Mouse (Mus musculus) stomach, postnatal 0 days (tissue): ENCODE results near the gene Fam234a.

Source experiments
- CTCF ChIP-seq: IDR thresholded peaks from 2 replicates; pipeline ENCODE4 v1.5.1; 2016; ENCODE audit warnings: antibody characterized with exemption, low read depth, mild to moderate bottlenecking, moderate library complexity
- EP300 ChIP-seq: optimal IDR thresholded peaks from 2 replicates; pipeline ENCODE3; 2016; ENCODE audit warnings: antibody characterized with exemption

DNA sequence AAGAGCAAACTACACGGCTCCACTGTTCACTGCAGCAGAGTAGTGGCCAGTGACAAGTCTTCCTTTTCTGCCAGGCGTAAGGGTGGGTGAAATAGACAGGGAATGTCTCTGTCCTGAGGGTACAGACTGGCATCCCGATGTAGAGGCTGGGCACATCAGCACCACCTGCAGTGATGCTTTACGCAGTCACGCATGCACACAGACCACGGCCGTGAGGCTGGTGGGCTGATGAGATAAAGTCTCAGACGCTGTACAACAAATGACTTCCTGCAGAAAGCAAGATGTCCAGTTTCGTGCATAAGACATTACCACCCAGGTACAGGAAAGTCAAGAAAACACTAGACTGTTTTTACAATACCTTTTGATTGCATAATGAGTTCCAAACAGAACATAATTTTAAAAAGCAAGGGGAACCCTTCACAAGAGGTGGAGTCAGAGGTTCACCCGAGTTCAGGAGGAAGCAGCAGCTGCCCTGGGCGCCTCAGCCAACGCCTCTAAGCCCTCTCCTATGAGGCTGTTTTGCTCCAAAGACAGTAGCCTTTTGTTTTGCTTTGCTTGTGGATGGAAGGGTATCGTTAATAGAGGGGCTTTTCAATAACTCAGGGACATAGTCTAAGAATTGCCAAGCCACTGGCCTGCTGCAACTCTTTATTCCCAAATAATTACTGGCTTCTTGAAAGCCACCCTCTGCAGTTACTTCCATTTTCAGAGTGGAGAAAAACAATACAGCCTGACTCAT, 8.8 kb downstream of the Fam234a start:
- TF ChIP-seq CTCF (no peak), EP300 (no peak)
